Mouse (Mus musculus) kidney, adult 11 months (tissue): ENCODE measurements around the gene Ehd2.
"Not testable (repeated sequence)": the region's sequence is repeated elsewhere in the genome, so short reads cannot be mapped to it uniquely, and the experiment has no call there.

Experiments
- DNase-seq: peaks from one replicate; pipeline ENCODE4 v3.0.0; 2022

The Ehd2 gene

GRCm38 (mm10) chr7:15945211-15945610 lies 22.2 kb downstream of the Ehd2 start:
- DNase-seq = no peak

- no peak for DNase-seq
These were observed 23.1 kb downstream of the Ehd2 start for GRCm38 (mm10) chr7:15944311-15944710.

DNA sequence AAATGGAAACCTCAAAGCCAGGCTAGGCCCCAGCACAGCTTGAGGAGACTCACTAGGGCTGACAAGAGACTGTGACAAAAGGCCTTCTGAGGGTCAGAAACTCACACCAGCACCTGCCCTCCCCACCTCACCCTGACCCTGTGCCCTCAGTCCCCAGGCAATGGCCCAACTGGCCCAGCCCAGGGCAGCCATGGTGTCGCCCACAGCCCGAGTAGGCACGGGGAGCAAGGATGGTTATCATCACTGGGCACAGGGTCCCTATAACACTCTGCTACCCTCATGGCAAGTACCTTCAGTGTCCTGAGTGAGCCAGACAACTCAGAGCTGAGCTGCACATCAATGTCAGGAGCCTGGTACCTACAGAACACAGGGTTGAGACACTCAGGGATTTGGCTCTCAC lies 28.7 kb downstream of the Ehd2 start:
- DNase-seq = no peak

DNA sequence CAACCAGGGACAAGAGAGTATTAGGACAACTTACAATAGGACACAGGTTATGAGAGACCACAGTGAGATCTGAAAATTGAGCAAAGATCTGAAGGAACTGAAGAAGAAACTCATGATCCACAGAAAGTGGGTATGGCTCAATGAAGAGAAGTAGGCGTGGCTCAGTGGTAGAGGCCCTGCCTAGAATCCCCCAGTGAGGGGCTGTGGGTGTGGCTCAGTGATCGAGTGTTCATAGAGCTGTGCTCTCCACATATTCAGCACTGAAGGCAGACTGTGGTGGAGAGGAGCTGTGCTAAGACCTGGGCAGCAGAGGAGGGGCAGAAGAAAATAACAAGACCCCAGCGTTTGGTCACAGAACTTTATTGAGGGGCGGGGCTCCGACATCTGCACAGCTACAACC lies 29.9 kb downstream of the Ehd2 start:
- no peak for DNase-seq

DNA sequence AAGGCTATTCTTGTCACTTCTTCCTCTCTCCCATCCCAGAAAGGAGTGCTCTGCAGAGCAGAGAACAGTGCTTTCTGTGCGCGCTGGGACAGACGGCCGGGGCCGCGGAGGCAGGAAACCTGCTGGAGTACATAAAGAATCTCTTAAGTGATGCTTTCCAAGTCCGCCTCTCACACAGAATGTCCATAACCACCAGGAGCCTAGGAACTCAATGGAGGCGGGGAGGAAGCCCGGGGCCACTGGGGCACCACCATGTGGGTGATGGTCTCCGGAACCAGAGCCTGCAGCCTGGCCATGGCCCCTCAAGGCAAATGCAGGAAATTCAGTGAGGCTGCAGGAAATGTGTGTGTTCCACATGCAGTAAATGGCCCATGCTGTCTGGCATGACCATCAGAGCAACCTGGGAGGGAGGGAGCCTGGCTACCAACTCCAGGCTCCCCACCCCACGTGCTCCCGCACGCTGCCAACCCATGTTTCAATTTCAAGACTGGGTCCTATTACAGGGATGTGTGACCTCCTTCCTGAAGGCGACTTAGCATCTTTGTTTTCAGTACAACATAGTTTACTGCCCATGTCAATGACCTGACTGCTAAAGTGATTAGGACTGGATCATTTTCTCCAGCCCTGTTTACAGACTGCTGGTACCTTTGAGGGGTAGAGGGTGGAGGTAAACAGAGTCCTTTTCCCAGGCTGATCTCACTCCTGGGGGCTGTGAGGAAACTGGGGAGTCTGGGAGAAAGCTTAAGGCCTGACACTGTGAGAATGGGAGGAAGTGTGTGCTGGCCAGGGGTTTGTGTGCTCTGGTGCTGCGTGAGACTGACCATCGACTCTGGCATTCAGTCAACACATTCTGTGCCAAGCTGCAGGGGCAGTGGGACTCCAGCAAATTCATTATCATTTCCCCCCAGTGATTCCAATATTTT lies 33.7 kb downstream of the Ehd2 start:
- DNase-seq = no peak

DNA sequence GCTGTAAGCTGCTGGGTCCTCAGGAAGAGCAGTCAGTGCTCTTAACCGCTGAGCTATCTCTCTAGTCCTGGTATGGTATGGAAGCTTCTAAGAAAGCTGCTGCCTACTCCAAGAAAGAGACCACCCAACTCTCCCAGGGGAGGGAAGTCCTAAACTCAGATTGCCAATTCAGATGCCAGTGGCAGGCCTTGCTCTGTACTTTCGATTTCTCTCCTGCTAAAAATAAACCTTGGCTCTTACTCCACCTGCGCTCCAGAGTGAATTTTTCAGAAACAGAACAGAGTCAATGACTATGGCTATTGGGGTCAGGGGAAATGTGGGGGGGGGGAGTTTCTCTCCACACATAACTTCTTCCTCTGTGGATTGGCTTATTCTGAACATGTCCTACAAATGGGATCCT lies 35.7 kb downstream of the Ehd2 start:
- DNase-seq = no peak

- no peak for DNase-seq
These were observed 36.8 kb downstream of the Ehd2 start for GRCm38 (mm10) chr7:15930543-15930942.

DNA sequence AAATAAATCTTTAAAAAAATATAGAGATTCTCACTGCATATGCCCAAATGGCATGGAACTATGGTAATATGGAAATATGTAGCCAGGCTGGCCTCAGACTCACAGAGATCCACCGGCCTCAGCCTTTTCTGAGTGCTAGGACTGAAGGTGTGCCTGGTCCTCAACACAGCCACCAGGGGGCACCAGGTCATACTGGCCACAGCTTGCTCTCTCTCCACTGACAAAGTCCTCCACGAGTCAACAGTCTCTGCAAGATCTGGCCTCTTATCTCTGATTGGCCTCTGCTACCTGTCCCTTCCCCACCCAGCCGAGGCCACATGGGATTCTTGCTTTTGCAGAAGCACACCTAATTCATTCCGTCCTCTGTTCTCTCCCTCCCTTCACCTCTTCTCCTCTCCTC lies 37.5 kb downstream of the Ehd2 start:
- DNase-seq = no peak

DNA sequence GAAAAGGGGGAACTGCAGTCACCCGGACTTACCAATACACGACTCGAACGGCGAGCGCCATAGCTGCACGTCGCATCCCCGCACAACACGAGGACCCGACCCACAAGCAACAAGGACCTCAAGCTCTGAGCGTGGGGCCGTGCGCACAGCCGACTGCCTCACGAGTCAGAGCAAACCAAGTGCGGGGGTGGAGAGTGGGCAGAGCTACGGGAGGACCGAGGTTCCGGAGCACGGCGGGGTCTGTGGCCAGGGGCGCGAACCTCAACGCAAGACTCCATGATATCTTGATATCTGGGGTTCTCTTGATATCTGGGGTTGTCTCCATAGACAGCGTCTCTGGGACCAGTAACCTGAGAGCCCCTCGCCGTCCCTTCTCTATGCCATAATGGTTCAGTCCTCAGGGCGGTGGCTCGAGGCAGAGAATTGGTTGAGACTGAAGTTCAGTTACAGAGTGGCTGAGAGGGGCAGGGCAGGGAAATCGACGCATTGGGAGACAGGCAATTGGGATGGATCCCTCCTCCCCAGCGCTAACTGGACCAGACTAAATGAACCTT lies 45.1 kb downstream of the Ehd2 start, which contains the start of gene Selenow:
Gene Selenow, minus strand, starts transcription at position 183 of the 554 bp plus-strand sequence.
- peak; percentile 84 for DNase-seq

DNA sequence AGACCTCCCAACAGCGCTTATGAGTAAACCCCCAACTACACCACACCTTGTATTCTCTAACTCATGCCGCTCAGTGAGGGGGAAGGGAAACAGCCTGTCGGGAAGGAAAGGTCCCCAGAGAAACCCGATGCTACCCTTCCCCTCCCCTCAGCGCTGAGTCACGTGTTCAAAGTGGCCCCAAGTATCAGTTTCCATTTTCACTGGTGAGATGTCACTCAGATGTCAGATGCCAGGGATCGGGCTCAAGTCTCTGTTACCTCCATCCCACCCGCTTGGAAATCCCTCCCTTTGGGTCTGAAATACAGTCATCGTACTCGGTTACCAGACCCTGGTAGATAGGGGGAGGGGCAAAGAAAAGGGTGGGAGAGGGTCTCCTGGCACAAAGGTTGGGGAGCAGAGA lies 45.6 kb downstream of the Ehd2 start:
- peak; percentile 23 for DNase-seq

GRCm38 (mm10) chr7:15920645-15921190 lies 46.6 kb downstream of the Ehd2 start:
- DNase-seq = no peak

DNA sequence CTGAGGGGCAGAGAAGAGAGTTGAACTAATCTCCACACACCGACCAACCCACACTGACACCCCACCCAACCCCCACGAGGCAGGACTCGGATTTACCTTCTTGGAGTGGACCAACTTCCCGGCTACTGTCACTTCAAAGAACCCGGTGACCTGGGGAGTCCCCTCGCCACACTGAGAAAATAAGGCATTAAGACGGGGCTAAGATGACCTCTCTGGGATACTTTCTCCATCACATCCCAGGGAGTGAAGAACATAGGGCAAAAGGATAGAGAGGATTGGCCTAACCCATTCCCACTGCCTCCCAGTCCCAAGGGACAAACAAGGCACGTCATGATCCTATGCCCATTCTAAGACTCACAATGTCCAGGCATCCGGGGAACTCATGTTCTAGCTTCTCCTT lies 47.4 kb downstream of the Ehd2 start:
- no peak for DNase-seq

GRCm38 (mm10) chr7:15918371-15918770 lies 49.0 kb downstream of the Ehd2 start:
- no peak for DNase-seq

GRCm38 (mm10) chr7:15916996-15917395 lies 50.4 kb downstream of the Ehd2 start:
- no peak for DNase-seq

GRCm38 (mm10) chr7:15916134-15916723 lies 51.1 kb downstream of the Ehd2 start:
- no peak for DNase-seq

DNA sequence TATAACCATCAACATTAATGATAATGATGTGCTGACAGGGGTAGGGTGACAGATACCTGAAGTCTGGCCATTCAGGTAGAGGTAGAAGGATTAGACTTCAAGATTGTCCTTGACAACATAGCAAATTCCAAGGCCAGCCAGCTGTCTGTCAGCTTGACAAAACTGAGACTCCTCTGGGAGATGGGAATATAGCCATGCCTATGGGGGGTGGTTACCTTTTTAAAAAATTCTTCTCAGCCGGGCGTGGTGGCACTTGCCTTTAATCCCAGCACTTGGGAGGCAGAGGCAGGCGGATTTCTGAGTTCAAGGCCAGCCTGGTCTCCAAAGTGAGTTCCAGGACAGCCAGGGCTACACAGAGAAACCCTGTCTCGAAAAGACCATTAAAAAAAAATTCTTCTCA lies 51.7 kb downstream of the Ehd2 start:
- not testable (repeated sequence) for DNase-seq

GRCm38 (mm10) chr7:15914751-15915150 lies 52.6 kb downstream of the Ehd2 start:
- no peak for DNase-seq

DNA sequence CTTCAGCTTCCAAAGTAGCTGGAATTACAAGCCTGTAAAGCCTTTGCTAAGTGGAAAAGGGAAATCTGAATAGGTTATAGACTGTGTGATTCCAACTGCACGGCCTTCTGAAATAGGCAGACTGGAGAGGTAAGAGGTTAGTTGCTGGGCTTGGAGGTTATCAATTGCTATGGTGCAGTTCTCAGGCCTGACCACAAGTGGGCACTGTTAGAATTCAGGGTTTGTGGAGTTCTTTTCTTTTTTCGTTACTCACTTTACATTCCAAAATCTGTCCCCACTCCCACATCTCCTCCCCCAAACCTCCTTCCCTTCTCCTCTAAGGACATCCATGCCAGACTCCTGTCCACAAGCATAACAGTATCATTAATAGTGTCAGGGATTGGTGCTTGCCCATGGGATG lies 53.1 kb downstream of the Ehd2 start:
- DNase-seq = no peak

DNA sequence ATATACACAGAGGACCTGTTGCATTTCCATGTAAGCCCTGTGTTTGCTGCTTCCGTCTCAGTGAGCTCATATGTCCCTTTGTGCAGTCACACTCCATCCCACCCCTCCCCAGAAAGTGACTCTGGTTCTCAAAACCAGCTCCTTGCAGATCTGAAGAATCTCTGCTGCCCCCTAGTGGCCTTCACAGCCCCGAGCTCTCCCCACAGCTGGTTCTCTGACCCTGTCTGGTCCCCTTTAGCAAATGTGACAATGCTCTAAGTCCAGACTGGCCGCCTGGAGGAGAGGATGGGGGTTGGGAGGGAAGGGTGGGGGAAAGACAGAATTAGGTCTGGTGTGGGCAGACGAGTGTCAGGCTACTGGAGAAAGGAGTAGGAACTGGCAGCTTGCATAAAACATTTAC lies 55.2 kb downstream of the Ehd2 start:
- peak; percentile 23 for DNase-seq

- DNase-seq = no peak
These were observed 56.8 kb downstream of the Ehd2 start for GRCm38 (mm10) chr7:15910521-15910920.

DNA sequence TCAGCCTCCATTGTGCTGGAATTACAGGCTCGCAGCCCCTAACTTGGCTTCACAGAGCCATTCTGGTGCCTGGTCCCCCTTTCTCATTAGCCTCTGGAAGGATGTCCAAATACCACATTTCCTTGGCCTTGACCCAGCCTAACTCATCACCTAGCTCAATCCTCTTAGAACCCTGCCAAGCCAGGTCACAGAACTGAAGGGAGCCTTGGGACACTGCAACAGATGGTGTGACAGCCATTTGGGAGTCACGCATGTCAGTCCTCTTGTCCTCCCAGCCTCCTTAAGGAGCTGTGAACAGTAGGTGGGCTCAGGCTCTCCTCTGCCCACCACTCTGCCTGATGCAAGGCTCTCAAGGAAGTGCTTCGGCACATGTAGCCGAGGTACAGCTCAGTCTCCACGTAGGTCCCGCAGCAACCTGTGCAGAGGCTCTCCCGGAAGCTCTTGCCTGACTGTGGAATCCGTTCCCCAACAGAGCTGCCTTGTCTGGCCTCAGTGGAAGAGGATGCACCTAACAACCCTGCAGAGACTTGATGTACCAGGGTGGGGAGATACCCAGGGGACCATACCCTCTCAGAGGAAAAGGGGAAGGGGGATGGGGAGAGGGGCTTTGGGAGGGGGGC lies 59.3 kb downstream of the Ehd2 start:
- no peak for DNase-seq

DNA sequence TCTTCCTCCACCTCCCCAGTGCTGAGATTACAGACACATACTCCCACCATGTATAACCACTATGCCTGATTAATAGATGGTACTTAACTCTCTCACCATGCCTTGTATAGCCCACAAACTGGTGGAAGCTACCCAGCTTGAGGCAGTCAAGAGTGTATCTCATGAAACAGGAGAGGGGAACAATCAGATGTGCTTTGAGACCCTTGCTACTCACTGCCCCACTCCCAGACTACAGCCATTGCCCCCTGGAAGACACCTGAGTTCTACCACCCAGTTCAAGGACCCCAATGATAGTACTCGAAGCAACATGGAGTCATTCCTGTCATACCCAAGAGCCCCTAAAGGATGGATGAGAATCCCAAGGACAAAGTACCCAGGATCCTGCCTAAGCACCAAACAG lies 60.8 kb downstream of the Ehd2 start:
- no peak for DNase-seq

DNA sequence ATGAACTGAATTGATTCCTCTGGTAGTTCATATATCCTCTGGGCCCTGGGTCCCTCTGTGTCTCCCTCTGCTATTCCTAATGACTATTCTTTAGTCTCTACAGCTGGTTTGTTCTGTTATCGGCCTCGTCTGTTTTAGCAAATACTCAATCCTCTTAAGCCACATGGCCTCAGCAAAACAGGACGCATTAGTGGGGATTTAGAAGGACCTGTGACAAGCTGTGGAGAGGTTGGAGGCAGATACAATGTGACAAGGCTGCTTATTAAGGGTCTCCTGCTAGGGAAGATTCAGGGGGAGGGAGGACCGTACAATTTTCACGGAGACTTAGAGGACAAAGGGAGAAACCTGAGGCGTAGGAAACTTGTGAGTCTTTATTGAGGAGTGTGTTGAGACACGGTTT lies 61.5 kb downstream of the Ehd2 start:
- no peak for DNase-seq
